Mouse (Mus musculus) neural tube, embryonic 10.5 days (tissue): ENCODE data around the gene Uvrag.

Source experiments
- DNase-seq: peaks from one replicate; pipeline ENCODE4 v3.0.0-alpha.2; 2017; ENCODE audit warnings: low spot score; ENCODE audit errors: extremely low spot score

Gene Uvrag

DNA sequence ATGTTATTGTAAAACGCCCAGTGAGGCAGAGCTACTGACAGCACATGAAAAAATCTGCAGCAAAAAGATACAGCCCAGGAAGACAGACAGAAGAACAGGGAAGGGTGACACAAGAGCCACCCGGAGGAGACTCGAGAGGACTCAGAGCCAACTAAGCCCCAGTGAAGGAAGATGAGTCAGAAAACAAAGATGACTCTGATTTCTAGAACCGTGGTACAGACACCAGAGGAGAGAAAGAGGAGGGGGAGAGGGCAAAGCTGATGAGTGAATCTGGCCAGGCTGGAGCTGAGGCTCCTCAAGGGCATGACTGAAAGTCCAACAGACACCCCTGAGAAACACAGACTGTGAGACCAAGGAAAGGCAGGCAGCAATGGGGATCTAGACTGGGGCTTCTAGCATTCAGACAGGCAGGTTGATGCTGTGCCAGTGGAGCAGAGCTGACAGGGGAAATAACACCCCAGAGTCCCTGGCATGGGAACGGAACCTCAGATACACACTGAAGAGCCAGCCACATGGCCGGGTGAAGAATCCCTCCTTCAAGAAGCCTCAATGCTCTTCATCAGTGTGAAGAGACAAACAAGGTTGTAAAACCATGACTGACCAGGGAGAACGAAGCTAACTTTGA, 79.8 kb downstream of the Uvrag start:
- DNase-seq, result no peak

DNA sequence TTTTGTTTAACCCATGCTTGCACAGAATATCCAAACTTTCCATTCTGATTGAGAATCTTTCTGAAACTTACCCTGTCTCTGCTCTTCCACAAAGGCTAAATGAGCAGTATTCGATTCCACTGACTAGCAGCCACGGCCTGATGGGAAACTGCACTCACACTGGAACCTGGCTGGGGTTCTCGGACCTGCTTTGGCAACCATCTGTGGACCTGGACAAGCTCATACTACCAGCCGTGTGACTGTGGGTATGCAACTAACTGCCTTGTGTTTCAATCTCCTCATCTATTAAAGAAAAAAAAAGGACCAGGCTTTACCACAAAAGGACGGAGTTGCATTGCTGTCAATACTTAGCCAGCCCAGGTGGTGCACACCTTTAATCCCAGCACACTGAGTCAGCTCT, 80.5 kb downstream of the Uvrag start:
- no peak for DNase-seq

DNA sequence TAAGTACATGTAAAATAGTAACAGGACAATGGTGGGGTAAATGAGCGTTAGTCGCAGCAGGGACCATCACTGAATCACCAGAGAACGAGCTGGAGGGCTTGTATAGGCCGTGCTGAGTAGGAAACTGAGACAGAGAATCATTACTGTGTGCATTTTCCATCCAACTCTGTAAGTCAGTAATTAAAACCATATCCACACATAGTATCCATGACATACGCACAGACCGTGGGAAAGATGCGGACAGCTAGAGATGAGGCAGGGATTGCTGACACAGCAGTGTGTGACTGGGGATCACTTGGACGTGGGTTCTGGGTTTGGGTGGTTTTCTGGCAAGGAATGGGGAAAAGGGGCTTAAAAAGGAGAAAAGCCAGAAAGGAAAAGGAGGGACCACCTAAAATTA, 81.0 kb downstream of the Uvrag start:
- DNase-seq, result no peak

DNA sequence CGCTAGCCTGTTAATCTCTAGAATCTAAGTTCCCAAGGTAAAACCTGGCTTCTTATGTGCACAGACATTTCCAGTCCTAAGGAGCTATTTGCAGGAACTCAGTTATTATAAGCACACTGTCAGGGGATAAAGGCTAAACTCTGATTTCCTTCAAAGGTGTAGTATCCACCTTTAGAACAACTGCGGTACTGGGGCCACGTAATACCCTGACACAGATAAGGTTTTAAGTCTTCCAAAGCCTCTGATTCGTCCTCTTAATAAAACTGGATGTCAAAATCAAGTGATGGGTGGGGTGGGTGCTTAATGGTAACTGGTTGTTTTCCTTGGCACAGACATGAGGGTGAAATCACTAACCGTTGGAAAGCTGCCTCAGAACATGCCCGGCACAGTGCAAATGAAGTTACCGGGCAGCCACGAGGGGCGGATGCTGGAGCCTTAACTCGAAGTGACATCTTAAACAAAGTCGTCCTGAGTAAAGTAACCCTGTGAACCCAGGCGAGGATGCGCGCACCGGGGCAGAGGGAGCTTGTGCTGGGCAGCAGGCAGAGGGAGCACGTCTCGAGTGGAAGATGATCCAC, 83.8 kb downstream of the Uvrag start:
- no peak for DNase-seq

DNA sequence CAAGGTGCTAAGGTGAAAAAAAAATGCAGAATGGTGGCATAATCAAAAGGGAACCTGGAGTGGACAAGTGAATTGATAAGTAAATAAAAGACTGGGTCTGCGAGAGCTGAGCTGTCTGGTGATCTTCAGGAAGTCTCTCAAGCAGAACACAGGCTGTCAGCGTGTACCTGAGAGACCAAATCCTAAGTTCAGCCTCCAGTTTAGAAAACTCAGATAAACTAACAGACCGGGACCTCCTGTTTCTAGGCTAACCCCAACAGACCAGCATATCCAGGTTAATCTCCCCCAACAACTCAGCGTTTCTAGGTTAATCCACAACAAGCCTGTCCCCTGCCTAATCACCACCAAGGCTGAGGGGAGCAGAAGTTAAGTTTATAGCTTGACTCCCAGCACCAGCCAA, 87.3 kb downstream of the Uvrag start:
- DNase-seq, result no peak

DNA sequence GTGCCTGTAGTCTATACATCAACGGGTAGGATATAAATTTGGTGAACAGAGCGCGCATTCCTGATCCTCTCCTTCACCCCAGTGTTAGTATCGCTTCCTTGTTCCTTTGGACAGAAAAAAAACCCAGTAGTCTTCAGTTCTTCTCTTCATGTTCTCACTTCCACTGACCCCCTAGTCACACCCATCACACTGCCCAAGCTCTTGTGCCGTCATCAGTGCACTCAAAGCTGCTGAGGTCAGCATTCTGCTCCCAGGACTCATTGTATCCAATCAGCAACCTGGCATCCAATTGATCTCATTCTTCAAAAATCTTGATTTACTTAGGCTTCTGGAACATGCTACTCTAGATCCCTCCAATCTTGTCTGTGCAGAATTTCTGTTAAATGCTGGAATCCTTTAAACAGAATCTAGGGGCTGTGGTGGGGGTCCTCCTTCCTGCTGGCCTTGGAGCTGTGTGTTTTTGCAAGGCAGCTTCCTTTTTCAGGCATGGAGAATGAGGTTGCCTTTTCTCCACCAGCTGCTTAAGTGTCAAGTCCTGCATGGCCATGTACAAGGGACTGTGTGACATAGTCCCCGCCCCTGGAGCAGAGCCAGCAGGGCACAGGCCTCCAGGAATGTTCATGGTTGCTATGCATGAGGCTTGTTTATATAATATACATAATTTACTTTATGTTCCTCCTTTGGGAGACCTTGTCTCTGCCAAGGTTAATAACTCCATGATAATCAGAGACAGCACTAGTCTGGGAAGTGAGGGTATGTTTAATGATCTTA, 88.3 kb downstream of the Uvrag start:
- no peak for DNase-seq

DNA sequence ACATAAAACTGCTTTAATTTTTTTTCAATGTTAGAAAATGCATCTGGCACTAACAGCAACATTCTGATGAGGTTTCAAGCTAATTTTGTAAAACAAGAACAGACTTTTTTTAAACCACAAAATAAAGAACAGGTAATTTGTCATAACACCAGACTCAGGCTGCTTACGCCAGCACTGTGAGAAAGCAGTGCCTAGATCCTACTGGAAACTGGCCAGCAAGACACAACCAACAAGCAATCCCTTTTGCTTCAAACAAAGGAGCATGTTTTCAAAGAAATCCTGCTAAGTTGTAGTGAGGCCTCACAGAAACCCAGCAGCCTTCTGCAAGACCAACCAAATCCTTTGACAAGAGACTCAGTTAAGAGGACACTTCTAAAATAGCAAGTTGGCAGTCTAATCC, 90.1 kb downstream of the Uvrag start:
- no peak for DNase-seq

DNA sequence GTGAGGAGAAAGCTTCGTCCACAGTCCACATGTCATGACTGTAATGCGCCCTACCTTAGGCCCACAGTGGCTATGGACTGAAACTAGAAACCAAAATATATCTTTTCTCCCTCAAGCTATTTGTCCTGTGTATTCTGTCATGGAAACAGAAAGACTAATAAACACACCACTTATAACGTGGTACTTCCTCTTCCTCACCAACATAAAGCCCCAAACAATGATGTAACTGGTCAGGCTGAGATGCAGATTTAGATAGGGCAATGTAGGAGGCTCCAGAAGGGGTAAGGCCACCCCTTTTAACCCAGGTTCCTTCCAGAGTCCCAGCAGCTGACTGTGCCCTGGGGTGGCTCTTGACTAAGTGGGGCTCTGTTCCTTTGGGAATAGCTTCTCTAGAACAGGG, 91.0 kb downstream of the Uvrag start:
- DNase-seq, result no peak

DNA sequence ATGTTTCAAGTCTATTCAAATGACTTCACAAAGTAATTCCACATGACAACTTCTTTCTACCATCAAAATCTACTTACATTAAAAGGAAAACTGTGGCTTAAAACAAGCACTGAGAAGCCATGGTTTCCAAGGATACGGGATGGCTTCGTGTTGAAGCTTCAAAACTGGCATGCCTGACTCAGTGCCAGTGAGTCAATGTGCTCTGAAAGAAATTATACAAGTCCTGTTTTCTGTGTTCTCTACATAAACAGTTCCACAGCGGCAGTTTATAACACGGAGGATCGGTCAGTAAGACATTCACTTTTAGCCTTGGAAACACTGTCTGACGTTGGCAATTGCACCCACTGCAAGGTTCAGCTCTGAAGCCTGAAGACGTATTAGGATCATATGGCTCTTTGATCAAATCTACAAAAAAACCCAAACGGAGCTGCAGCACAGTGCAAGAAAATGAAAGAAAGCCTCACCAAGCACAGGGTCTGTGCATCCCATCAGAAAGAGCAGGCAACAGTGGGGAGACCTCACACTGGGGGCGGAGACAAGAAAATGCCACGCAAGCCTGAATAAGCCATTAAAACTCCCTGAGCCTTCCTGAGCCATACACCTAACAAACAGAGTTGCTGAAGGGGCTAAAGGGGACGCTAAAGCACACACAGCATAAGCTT, 94.3 kb downstream of the Uvrag start:
- no peak for DNase-seq

DNA sequence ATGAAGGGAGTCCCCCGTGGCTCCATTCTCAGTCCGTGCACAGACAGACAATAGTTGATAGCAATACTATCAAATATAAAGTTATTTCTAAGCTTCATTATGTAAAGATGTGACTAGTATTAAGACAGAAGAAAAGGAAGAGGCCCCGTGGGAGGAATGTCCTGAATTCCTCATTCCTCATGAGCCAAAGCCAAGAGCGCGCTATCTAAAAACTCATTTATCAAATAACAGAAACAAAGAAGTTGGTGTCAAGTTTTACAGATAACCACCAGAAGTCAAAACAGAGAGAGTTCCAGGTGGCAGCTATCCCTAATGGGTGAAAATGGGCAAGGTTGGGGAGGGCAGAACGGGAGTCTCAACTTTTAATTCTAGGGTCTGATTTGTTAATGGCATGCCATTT, 95.4 kb downstream of the Uvrag start:
- no peak for DNase-seq

DNA sequence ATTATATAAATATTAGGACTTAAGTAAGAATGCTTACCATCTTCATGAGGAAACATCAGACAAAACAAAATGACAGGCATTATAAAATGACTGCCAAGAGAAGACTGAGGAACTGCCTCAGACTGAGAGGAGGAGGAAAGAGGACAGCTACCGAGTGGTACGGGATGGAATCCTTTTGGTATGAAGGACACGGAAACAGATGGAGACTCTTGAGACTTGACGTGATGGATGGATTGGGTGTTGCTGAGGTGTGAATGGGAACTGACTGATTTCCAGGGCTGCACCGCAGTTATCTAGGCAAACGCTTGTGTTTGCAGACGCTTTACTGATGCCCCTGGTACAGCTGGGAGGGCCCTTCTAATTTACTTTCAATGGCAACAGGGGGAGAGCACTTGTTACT, 97.0 kb downstream of the Uvrag start:
- DNase-seq, result no peak

DNA sequence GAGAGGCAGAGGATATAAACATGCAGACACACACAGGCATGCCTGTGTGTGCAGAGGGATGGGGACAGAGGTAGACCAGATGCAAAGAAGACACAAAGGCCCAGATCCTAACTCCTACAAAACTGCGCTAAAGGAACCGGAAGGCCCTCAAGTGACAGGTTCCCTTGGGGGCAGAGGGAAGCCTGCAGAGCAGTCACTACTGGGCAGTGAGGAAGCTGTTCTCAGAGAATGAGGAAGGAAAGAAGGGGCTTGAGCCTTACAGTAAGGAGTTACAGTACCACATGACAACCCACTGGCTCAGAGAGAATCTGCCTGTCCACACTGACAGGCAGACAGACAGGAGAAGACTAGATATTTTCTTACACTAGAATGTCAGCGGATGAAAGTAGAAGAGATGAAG, 97.6 kb downstream of the Uvrag start:
- no peak for DNase-seq

DNA sequence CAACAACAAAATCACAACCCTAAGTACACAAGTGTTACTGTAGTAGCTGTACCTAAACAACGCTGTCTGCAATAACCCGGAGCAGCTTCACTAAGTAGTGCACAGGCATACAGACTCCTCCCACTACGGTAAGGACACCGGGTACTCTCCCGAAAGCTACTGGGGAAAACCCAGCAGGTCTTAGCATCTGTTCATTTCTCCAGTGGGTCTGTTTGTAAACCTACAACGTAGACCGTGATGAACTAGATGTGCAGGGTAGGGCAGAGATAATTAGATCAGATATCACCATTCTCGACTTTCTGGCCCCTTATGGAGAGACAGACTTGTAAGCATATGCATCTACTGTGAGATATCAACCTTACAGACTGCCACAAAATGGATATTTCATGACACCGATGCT, 99.1 kb downstream of the Uvrag start:
- DNase-seq, result no peak

DNA sequence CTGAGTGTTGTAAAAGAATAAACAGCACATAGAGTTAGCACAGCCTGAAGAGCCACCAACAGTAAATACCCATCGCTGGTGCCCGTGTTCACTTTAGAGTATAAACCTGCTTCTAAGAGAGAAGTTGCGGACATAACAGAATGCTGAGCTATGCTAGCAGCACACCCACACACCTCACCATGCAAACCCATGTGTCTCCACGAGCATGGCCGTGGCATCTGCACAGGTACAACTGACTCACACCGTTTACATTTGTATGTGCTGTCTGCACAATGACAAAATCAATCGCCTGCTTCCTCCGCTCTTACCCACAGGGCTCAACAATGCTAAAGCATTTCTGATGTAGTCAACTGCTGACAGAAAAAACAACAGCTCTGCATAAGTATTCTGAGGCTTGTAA, 101.0 kb downstream of the Uvrag start:
- DNase-seq, result no peak

DNA sequence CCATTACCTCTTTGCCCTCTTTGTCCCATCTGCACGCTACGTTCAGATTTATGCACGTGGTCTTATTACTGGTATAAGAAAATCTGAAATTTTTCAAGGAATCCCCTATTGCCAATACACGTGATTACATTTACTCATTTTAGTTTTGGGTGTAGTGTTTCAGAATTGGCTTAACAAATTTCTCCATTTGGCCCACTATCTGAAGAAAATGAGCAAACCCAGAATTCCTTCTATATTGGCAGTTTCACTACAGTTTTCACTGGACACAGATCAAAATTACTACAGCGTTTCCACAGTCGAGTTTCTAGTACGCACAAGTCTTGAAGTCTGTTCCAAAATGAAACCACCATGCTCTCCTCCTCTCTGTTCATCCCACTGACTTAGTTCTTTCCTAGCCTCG, 104.7 kb downstream of the Uvrag start:
- no peak for DNase-seq

DNA sequence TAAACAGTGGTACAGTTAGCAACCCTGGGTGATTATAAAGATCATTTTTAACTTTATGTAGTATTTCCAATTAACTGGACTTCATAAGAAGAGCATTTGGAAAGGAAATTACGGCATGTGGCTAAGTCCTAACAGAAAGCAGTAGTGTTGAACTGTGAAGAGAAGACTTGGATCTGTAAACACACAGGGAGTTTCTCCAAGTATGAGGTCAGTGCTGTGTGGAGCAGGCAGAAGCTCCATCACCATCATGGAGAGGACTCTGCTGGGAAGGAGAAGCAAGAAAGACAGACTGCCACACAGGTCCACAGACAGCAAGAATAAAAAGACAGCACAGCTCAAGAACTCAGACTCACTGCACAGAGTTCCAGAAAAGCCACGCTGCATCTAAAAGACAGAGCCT, 106.0 kb downstream of the Uvrag start:
- no peak for DNase-seq

DNA sequence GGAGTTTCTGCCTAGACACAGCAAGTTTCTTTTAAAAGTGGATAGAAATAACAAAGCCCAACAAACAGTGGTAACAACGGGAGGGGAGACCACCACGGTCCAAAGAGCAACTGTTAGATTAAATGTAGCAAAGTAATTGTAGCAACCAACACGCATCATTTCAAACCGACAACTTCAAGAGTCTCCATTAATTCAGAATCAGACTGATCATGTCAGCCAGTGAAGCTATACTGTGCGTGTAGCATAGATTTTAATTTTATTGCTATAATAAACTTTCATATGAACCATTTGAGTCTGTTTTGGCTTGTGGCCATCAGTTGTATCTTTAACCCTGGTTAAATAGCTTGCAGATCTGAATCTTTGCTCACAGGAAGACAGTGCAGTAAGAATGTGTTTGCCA, 107.1 kb downstream of the Uvrag start:
- no peak for DNase-seq

DNA sequence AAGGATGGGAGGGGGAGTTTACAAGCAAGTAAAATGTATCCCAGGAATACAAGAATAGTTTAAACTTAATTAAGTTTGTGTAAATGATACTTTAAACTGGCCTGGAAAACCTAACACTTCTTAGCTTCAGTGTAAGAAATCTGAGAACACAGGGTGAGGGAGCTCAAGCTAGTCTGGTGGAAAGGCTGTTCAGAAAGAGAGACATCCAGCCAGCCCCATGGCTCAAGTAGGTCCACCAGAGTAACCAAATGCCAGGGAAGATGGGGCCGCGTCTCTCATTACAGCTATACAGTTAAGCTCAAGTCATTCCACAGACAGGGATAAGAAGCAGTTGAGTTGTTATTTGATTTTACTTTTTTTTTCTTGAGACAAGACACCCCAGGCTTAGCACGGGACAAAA, 107.6 kb downstream of the Uvrag start:
- no peak for DNase-seq

DNA sequence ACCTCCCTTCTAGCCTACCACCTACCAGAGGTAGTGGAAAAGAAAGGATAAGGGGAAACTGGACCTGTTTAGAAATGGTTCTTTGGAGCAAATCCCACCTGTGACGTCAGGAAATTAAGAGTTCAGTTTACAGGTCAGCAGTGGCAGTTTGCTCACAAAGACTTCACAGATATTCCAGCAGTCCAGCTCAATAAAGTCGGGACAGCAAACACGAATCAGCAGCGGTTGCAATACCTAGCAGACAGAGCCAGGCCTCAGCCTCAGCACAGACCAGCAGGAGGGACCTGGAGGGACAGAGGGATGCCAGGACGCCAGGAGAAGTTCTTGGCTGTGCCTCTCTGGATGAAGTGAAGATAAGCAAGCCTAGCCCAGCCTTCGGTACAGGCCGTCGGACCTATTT, 108.9 kb downstream of the Uvrag start:
- DNase-seq, result no peak

DNA sequence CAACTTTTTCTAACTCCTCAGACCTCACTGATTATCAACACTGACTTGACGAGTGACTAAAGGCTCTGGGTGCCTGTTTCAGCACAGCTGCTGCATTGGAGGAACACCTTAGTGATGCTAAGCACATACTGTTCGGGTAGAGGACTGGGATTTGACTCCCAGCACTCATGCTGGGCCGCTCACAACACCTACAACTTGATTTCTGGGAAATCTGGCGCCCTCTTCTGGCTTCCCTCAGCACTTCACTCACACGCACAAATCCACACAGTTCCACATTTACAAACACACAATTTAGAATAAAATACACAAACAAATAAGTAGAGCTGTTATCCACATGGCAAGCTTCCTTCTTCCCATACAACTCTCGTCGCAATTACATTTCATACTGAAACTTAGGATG, 112.8 kb downstream of the Uvrag start:
- no peak for DNase-seq

DNA sequence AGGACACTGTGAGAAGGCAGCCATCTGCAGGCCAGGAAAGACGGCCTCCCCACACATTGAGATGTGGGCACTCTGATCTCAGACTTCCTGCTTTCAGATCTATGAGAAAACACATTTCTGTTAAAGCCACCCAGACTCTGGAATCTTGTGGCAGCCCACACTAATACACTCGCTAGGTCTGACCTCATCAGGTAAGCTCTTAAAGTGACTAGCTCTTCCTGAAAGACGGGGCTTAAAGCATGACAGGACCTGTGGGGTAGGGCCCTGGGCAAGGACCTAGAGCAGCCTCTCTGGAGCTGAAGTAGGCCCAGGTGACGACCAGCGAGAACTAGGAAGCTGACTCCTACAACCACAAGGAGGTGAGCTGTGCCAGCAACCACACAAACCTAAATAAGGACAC, 113.8 kb downstream of the Uvrag start:
- DNase-seq, result no peak

DNA sequence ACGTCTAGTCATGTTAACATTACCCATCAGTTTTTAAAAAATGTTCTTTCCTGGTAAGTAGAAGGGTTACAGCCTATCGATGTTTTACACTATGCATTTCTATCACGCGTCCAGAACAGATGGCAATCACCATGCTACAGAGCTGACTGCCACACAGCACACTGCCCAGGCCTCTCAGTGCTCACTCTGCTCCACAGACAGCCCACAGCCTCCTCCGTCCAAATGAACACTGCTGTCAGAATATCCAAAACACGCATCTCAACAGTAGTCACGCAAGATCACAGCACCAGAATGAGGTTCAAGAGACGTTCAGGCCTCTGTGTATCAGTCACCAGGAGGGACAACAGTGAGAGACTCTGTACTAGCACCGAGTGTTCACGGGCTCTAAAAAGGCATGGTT, 115.0 kb downstream of the Uvrag start:
- no peak for DNase-seq

DNA sequence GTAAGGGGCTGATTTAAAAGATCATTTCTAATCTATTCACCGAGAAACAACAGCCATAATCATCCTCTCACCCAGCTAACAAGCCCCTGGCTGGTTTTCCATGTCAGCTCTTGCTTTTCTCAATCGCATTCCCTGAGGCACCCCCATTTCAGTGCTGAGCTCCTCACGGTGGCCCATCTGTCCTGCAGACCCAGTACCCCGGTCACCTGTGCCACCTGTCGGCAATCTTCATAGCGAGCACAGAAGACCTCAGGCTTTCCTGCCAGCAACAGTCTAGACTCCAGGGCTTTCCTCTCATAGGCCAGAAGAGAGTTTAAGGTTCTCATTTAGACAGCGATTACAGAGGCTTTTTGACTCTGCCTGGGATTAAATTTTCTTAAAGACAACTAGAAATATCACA, 115.7 kb downstream of the Uvrag start:
- DNase-seq, result no peak
